Comparison of ENCODE assay signal across 18 mouse cellular contexts in genomic region chr1:192537169-192537568, GRCm38 (mm10).
A peak's percentile ranks its signal among the peaks of the same experiment; 100 is the strongest.
DNase-seq lines count a peak whose midpoint lies in the region; ATAC-seq and TF ChIP-seq lines count a peak whose summit lies in the region.
"Had no signal": no experiment of that assay in that cellular context is flagged by ENCODE, and none has a peak within 500 bp of the region (broad histone marks: within the 10 kb centered on the region; RNA-seq: fewer than 3 reads in every experiment).

No protein-coding gene starts in this region.

- no peak overlapping the region for H3K4me3 ChIP-seq in heart, embryonic 11.5 days (ENCODE audit: low read depth, low read length)
- H3K4me3 ChIP-seq in midbrain, embryonic 16.5 days (ENCODE audit: low read depth, low read length) = no peak overlapping the region
- no peak overlapping the region for H3K4me3 ChIP-seq in hindbrain, postnatal 0 days (ENCODE audit: low read length)
- H3K4me3 ChIP-seq in midbrain, postnatal 0 days (ENCODE audit: low read depth, low read length) = no peak overlapping the region
- H3K4me3 ChIP-seq: intestine, embryonic 15.5 days; neural tube, embryonic 13.5 days had no signal

- H3K9ac ChIP-seq in heart, embryonic 11.5 days (ENCODE audit: low read depth, low read length) = no peak overlapping the region
- H3K9ac ChIP-seq in midbrain, embryonic 16.5 days (ENCODE audit: low read depth, low read length) = no peak overlapping the region
- H3K9ac ChIP-seq in hindbrain, postnatal 0 days (replicated peaks; ENCODE audit: low read length) = no peak overlapping the region
- H3K9ac ChIP-seq in midbrain, postnatal 0 days (replicated peaks; ENCODE audit: low read length, poor library complexity, severe bottlenecking) = no peak overlapping the region
- H3K9ac ChIP-seq: intestine, embryonic 15.5 days; neural tube, embryonic 13.5 days had no signal

- DNase-seq in heart, postnatal 10 days = peak; percentile 9 to 16
- peak; percentile 72 for DNase-seq in A20 (ENCODE audit: low read depth, low spot score)
- peak; percentile 1 for DNase-seq in lung, postnatal 14 days
- no peak for DNase-seq in hindbrain, postnatal 0 days (ENCODE audit: low spot score)
- DNase-seq in midbrain, postnatal 0 days (ENCODE audit: low spot score) = no peak
- DNase-seq: adrenal gland, adult 8-10 months; cerebellum, adult 9-11 months; heart, postnatal 14 days; kidney, postnatal 14 days; midbrain, embryonic 14.5 days; thymus, adult 18-20 months had no signal

- TF ChIP-seq CTCF in hindbrain, postnatal 0 days (IDR thresholded peaks at IDR 0.05; ENCODE audit: low read depth) = no peak
- TF ChIP-seq CTCF in midbrain, postnatal 0 days (IDR thresholded peaks at IDR 0.05) = no peak

- no peak overlapping the region for H3K4me2 ChIP-seq in heart, embryonic 11.5 days
- H3K4me2 ChIP-seq in midbrain, embryonic 16.5 days (ENCODE audit: low read length) = no peak overlapping the region
- no peak overlapping the region for H3K4me2 ChIP-seq in hindbrain, postnatal 0 days (ENCODE audit: low read depth, low read length)
- no peak overlapping the region for H3K4me2 ChIP-seq in midbrain, postnatal 0 days (ENCODE audit: low read depth, low read length, poor library complexity, severe bottlenecking)
- H3K4me2 ChIP-seq: intestine, embryonic 15.5 days; neural tube, embryonic 13.5 days had no signal

- H3K27me3 ChIP-seq in heart, embryonic 11.5 days (ENCODE audit: control insufficient read depth, insufficient read depth, low read length) = no peaks in the 10 kb centered on the region
- H3K27me3 ChIP-seq in midbrain, embryonic 16.5 days (ENCODE audit: control insufficient read depth, insufficient read depth, low read depth, low read length) = no peaks in the 10 kb centered on the region
- no peaks in the 10 kb centered on the region for H3K27me3 ChIP-seq in hindbrain, postnatal 0 days (ENCODE audit: insufficient read depth, low read length)
- no peaks in the 10 kb centered on the region for H3K27me3 ChIP-seq in midbrain, postnatal 0 days (ENCODE audit: insufficient read depth, low read length)
- H3K27me3 ChIP-seq: intestine, embryonic 15.5 days; neural tube, embryonic 13.5 days; Patski had no signal

- H3K9me3 ChIP-seq in heart, embryonic 11.5 days (replicated peaks; ENCODE audit: control insufficient read depth, low read length) = no peaks in the 10 kb centered on the region
- no peaks in the 10 kb centered on the region for H3K9me3 ChIP-seq in midbrain, embryonic 16.5 days (replicated peaks; ENCODE audit: control insufficient read depth, low read length, poor library complexity, severe bottlenecking)
- no peaks in the 10 kb centered on the region for H3K9me3 ChIP-seq in hindbrain, postnatal 0 days (ENCODE audit: low read length)
- no peaks in the 10 kb centered on the region for H3K9me3 ChIP-seq in midbrain, postnatal 0 days (ENCODE audit: low read length)
- H3K9me3 ChIP-seq: intestine, embryonic 15.5 days; neural tube, embryonic 13.5 days had no signal

- H3K36me3 ChIP-seq in heart, embryonic 11.5 days (ENCODE audit: control insufficient read depth, insufficient read depth, low read length) = no peaks in the 10 kb centered on the region
- H3K36me3 ChIP-seq in midbrain, embryonic 16.5 days (ENCODE audit: control insufficient read depth, insufficient read depth, low read length) = no peaks in the 10 kb centered on the region
- no peaks in the 10 kb centered on the region for H3K36me3 ChIP-seq in hindbrain, postnatal 0 days (ENCODE audit: insufficient read depth, low read length)
- H3K36me3 ChIP-seq in midbrain, postnatal 0 days (ENCODE audit: insufficient read depth, low read length) = no peaks in the 10 kb centered on the region
- H3K36me3 ChIP-seq: intestine, embryonic 15.5 days; neural tube, embryonic 13.5 days had no signal

- no peak for ATAC-seq in heart, embryonic 11.5 days (replicated peaks; ENCODE audit: insufficient number of reproducible peaks, low FRiP score, low TSS enrichment)
- ATAC-seq in common myeloid progenitor, adult 5-6 weeks (replicated peaks; ENCODE audit: low read depth, poor library complexity, severe bottlenecking) = peak; percentile 93
- no peak for ATAC-seq in midbrain, embryonic 16.5 days
- ATAC-seq in hindbrain, postnatal 0 days = no peak
- no peak for ATAC-seq in midbrain, postnatal 0 days (ENCODE audit: low FRiP score)
- ATAC-seq: forebrain, embryonic 16.5 days; intestine, embryonic 15.5 days; Patski had no signal

- intact Hi-C loops in heart, postnatal 10 days (cut with DNase I) = no loop called here

- H3K4me1 ChIP-seq in heart, embryonic 11.5 days (ENCODE audit: control insufficient read depth, insufficient read depth, low read length) = no peaks in the 10 kb centered on the region
- peaks cover 1% of the 10 kb centered on the region; the same call in 1 of the 2 replicates for H3K4me1 ChIP-seq in midbrain, embryonic 16.5 days (ENCODE audit: control insufficient read depth, insufficient read depth, low read length)
- no peaks in the 10 kb centered on the region for H3K4me1 ChIP-seq in hindbrain, postnatal 0 days (ENCODE audit: insufficient read depth, low read length)
- H3K4me1 ChIP-seq in midbrain, postnatal 0 days (ENCODE audit: insufficient read depth, low read length) = 0 out of 2 replicates have a peak, but pooled peaks cover under 1% of the 10 kb centered on the region
- H3K4me1 ChIP-seq: intestine, embryonic 15.5 days; neural tube, embryonic 13.5 days had no signal

- 72% methylated on average over 7 of the region's 7 CpGs for WGBS in heart, embryonic 11.5 days (ENCODE audit: insufficient replicate concordance)
- WGBS in midbrain, embryonic 16.5 days = 81% methylated on average over 7 of the region's 7 CpGs
- 70% methylated on average over 7 of the region's 7 CpGs for WGBS in hindbrain, postnatal 0 days
- WGBS in midbrain, postnatal 0 days = 84% methylated on average over 7 of the region's 7 CpGs

- H3K27ac ChIP-seq in heart, embryonic 11.5 days (ENCODE audit: low read depth, low read length) = no peak overlapping the region
- no peak overlapping the region for H3K27ac ChIP-seq in midbrain, embryonic 16.5 days (ENCODE audit: low read length)
- H3K27ac ChIP-seq in hindbrain, postnatal 0 days = no peak overlapping the region
- H3K27ac ChIP-seq in midbrain, postnatal 0 days (ENCODE audit: low read depth, low read length) = no peak overlapping the region
- H3K27ac ChIP-seq: intestine, embryonic 15.5 days; neural tube, embryonic 13.5 days had no signal

Comparison
In these comparisons a context has a peak if more than half of its experiments do, and no peak if none do; other contexts are left out.
1. DNase-seq: peak in heart, postnatal 10 days (2 of 2), A20 (single experiment) and lung, postnatal 14 days (single experiment); none in hindbrain, postnatal 0 days (single experiment) and midbrain, postnatal 0 days (single experiment).